Mouse (Mus musculus) ES-Bruce4 (cell line): ENCODE results near the gene Tecpr1.

Experiments used
- CTCF ChIP-seq: IDR thresholded peaks from one replicate; pipeline ENCODE4 v1.8.1; 2011; ENCODE audit warnings: low read depth, low read length
- EP300 ChIP-seq: IDR thresholded peaks from 2 replicates; pipeline ENCODE4 v1.6.1; 2011; ENCODE audit warnings: low read depth, low read length; ENCODE audit not compliant: insufficient read depth
- POLR2A ChIP-seq: IDR thresholded peaks from one replicate; pipeline ENCODE4 v1.8.1; 2011; ENCODE audit warnings: low read length; ENCODE audit not compliant: insufficient read depth

DNA sequence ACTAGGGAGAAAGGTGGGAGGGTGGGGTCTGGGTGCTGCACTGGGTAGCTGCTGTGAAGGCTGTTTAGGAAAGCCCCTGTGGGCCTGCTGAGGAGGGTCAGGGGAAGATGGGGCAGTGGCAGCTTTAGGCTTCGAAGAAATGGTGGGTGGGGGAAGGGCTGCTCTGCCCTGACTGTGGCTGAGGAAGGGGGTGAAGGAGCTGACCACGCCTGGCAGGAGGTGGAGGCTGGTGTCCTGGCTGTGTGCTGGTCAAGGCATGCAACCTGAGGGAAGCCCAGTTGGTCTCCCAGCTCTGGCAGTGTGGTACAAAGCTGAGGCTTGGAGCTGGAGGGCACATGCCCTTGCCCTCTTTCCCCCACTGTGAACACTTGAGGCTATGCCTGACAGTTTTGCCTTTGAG is 35.3 kb upstream of the Tecpr1 start:
- TF ChIP-seq CTCF (no peak), POLR2A (no peak), EP300 (no peak)
